Mouse (Mus musculus) cerebellum, postnatal 10 days (tissue): Measurements from ENCODE around the gene Trnp1.

Experiments used
- DNase-seq, 2 experiments: peaks; one replicate each; pipeline ENCODE4 v3.0.0; 2021; ENCODE audit warnings: mixed read lengths in 2 of 2

Gene Trnp1

GRCm38 (mm10) chr4:133460006-133460405 lies 38.3 kb downstream of the Trnp1 start:
- DNase-seq, result no peak

- DNase-seq, result no peak
Observed at GRCm38 (mm10) chr4:133458044-133458443, 40.3 kb downstream of the Trnp1 start.

GRCm38 (mm10) chr4:133452433-133452832 lies 45.9 kb downstream of the Trnp1 start:
- DNase-seq, result no peak

- DNase-seq, result peak; percentile 93 to 95
Observed at GRCm38 (mm10) chr4:133451536-133451935, 46.8 kb downstream of the Trnp1 start.

- DNase-seq, result peak; percentile 76 to 83
Observed at GRCm38 (mm10) chr4:133449726-133450125, 48.6 kb downstream of the Trnp1 start.

- peak in 1 of 2 experiments; percentile 12 for DNase-seq
Observed at GRCm38 (mm10) chr4:133448708-133449388, 49.5 kb downstream of the Trnp1 start.

GRCm38 (mm10) chr4:133447967-133448366 lies 50.4 kb downstream of the Trnp1 start:
- DNase-seq, result no peak

GRCm38 (mm10) chr4:133447366-133447765 lies 51.0 kb downstream of the Trnp1 start:
- no peak for DNase-seq

GRCm38 (mm10) chr4:133445727-133446126 lies 52.6 kb downstream of the Trnp1 start:
- no peak for DNase-seq

GRCm38 (mm10) chr4:133443085-133443484 lies 55.3 kb downstream of the Trnp1 start:
- DNase-seq, result peak; percentile 39 to 60

GRCm38 (mm10) chr4:133442194-133442593 lies 56.2 kb downstream of the Trnp1 start:
- DNase-seq, result no peak
